Mouse (Mus musculus) midbrain, postnatal 0 days (tissue): Measurements from ENCODE around the gene Hacd2. TPM values are rescaled to one million over a fixed set of nuclear protein-coding genes. Genes with fewer than 3 reads are reported as not detected.

Source experiments
- ATAC-seq: fragments of 200-750 bp; cut with Nextera tagmentation; 2 replicates; pipeline ENCODE4 v1.8.0; 2017; ENCODE audit warnings: moderate number of reproducible peaks, mild to moderate bottlenecking, moderate TSS enrichment, moderate library complexity; ENCODE audit not compliant: low FRiP score
- DNase-seq: peaks from one replicate; pipeline ENCODE4 v3.0.0-alpha.2; 2015; ENCODE audit warnings: low spot score
- H3K27ac ChIP-seq: fragments of 300-500 bp; sonication (generic); 2 replicates; pipeline ENCODE4 v1.5.1; 2014; ENCODE audit warnings: low read depth, mild to moderate bottlenecking, low read length, mixed read lengths
- H3K27me3 ChIP-seq: fragments of 300-500 bp; sonication (generic); 2 replicates; pipeline ENCODE4 v1.6.1; 2014; ENCODE audit warnings: low read length, control low read depth, mixed read lengths; ENCODE audit not compliant: insufficient read depth
- H3K36me3 ChIP-seq: fragments of 300-500 bp; sonication (generic); 2 replicates; pipeline ENCODE4 v1.6.1; 2014; ENCODE audit warnings: low read length, control low read depth, mixed read lengths; ENCODE audit not compliant: insufficient read depth
- H3K4me1 ChIP-seq: fragments of 300-500 bp; sonication (generic); 2 replicates; pipeline ENCODE4 v1.6.1; 2014; ENCODE audit warnings: mild to moderate bottlenecking, control low read depth, antibody characterized with exemption, low read length, mixed read lengths; ENCODE audit not compliant: insufficient read depth
- H3K4me2 ChIP-seq: fragments of 300-500 bp; sonication (generic); 2 replicates; pipeline ENCODE4 v1.6.1; 2014; ENCODE audit warnings: low read depth, mild to moderate bottlenecking, low read length, mixed read lengths; ENCODE audit not compliant: poor library complexity, severe bottlenecking
- H3K4me3 ChIP-seq: fragments of 300-500 bp; sonication (generic); 2 replicates; pipeline ENCODE4 v1.5.1; 2014; ENCODE audit warnings: low read depth, mild to moderate bottlenecking, low read length, moderate library complexity
- H3K9ac ChIP-seq: fragments of 300-500 bp; sonication (generic); replicated peaks from 2 replicates; pipeline ENCODE4 v1.6.1; 2014; ENCODE audit warnings: mild to moderate bottlenecking, low read length, moderate library complexity, mixed read lengths; ENCODE audit not compliant: poor library complexity, severe bottlenecking
- H3K9me3 ChIP-seq: fragments of 300-500 bp; sonication (generic); 2 replicates; pipeline ENCODE4 v1.6.1; 2016; ENCODE audit warnings: low read length, control low read depth
- CTCF ChIP-seq: IDR thresholded peaks from 2 replicates; pipeline ENCODE4 v1.5.1; 2016; ENCODE audit warnings: antibody characterized with exemption, mild to moderate bottlenecking
- WGBS: fragments of 180-500 bp; shearing (Covaris S2); extraction: QIAGEN DNeasy Blood & Tissue Kit; methylation state at CpG from one replicate; pipeline ENCODE4 v1.1.7; 2014; 5-methylcytosine and 5-hydroxymethylcytosine counted together
- polyA plus RNA-seq: library from polyadenylated mRNA; unstranded; fragments of >200 nt; fragmentation: Nextera tagmentation; extraction: Ambion mirVana; gene quantifications from 2 replicates; pipeline ENCODE4 v1.2.1, GENCODE M21; 2015
- total RNA-seq: library from RNA; depleted of rRNA; stranded (reverse); fragments of >200 nt; gene quantifications from 2 replicates; pipeline ENCODE4 v1.2.3, GENCODE M21; 2014

The Hacd2 gene
- total and polyA plus RNA-seq, 2 experiments from 2014 or later, result 28.4 to 49.4 TPM

GRCm38 (mm10) chr16:35109656-35110291 lies 87.5 kb downstream of the Hacd2 start:
- H3K4me3 ChIP-seq, result no peak overlapping the region

DNA sequence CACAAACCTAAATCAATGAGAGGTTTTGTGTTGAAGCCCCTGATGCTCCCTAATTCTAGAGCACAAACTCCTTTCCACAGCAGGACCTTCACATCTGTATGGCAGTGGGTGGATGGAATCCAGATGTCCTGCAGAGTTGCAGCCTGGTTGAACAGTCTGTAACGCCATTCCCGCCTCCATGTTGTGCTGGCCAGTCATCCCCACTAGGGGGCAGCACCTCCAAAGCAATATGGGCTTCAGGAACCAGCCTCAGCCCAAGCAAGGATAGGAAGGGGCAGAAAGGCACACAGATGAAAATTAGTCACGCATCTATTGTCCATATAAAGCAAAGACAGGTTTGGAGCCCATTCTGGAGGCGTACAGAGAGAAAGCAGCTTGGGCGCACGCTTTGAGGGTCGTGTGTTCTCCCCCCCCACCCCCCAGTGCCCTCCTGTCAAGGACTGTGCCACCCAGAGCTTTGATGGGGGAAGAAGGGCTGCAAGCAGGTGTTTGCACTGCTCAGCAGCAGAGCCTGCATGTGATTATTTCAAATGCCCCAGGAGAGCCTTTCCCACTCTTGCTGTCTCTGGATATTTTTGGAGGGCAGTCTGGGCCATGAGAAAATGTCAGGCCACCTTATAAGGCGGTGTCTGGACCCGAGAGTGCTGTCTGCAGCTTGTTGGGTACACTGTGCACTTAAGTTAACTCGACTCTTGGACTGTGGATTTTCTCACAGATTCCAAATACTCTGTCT lies 88.3 kb downstream of the Hacd2 start:
- H3K9ac ChIP-seq, result peak overlapping the region; percentile 39; the same call in 1 of the 2 replicates
- H3K4me2 ChIP-seq, result peak overlapping the region; percentile 47
- H3K4me1 ChIP-seq, result peaks cover 5% of the 10 kb centered on the region; the same call in 1 of the 2 replicates
- no peaks in the 10 kb centered on the region for H3K9me3 ChIP-seq
- DNase-seq, result peak; percentile 88
- peak overlapping the region; percentile 32 for H3K27ac ChIP-seq
- peak; percentile 86 for ATAC-seq
- peak overlapping the region; percentile 16; the same call in 1 of the 2 replicates for H3K4me3 ChIP-seq
- H3K27me3 ChIP-seq, result no peaks in the 10 kb centered on the region
- peak; percentile 99 for TF ChIP-seq CTCF
- H3K36me3 ChIP-seq, result peaks cover 6% of the 10 kb centered on the region; the same call in 1 of the 2 replicates
- 20% methylated on average over 10 of the region's 10 CpGs for WGBS

More at GRCm38 (mm10) chr16:35109656-35110291, 87.5 kb downstream of the Hacd2 start:
- DNase-seq, result no peak
- no peak for ATAC-seq
- Histone ChIP-seq H3K9me3 (no peaks in the 10 kb centered on the region), H3K27me3 (no peaks in the 10 kb centered on the region), H3K4me2 (no peak overlapping the region), H3K36me3 (peaks cover 6% of the 10 kb centered on the region; the same call in 1 of the 2 replicates), H3K27ac (no peak overlapping the region), H3K4me1 (peaks cover 5% of the 10 kb centered on the region; the same call in 1 of the 2 replicates), H3K9ac (no peak overlapping the region)
- TF ChIP-seq CTCF, result no peak
- 48% methylated on average over 7 of the region's 7 CpGs for WGBS

GRCm38 (mm10) chr16:35111143-35111620 lies 89.0 kb downstream of the Hacd2 start:
- Histone ChIP-seq H3K9ac (0 out of 2 replicates have a peak overlapping the region, but pooled peaks have one; percentile 39), H3K27ac (peak overlapping the region; percentile 32; the same call in 1 of the 2 replicates), H3K4me2 (no peak overlapping the region), H3K4me3 (no peak overlapping the region), H3K9me3 (no peaks in the 10 kb centered on the region), H3K36me3 (peaks cover 6% of the 10 kb centered on the region; the same call in 1 of the 2 replicates), H3K4me1 (peaks cover 5% of the 10 kb centered on the region; the same call in 1 of the 2 replicates), H3K27me3 (no peaks in the 10 kb centered on the region)
- 56% methylated on average over 8 of the region's 8 CpGs for WGBS
- TF ChIP-seq CTCF, result peak; percentile 69
- ATAC-seq (peak; percentile 17; the same call in 1 of the 2 replicates), DNase-seq (peak; percentile 54)

DNA sequence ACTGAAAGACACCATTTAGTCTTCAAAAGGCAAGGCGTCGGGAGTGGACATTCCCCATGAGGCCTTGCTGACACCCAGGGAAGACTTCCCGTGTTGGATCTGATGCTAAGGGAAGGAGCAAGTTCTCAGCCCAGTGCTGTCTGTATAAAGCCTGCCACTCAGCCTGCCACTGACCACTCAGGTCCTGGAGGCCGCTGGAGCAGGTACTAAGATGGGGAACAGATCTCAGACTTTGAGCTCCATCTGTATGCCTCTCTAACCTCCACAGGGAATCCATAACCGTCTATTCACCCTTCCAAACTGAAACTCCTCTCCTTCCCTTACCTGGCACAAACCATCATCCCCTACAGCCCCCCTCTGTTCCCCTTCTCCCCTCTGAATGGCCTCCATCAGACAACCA lies 91.3 kb downstream of the Hacd2 start:
- DNase-seq (no peak), ATAC-seq (no peak)
- H3K9me3 ChIP-seq, result no peaks in the 10 kb centered on the region
- H3K36me3 ChIP-seq, result no peaks in the 10 kb centered on the region
- no peak for TF ChIP-seq CTCF
- H3K4me2 ChIP-seq, result no peak overlapping the region
- H3K4me1 ChIP-seq, result peaks cover 5% of the 10 kb centered on the region; the same call in 1 of the 2 replicates
- no peak overlapping the region for H3K9ac ChIP-seq
- no peak overlapping the region for H3K27ac ChIP-seq
- no peak overlapping the region for H3K4me3 ChIP-seq
- H3K27me3 ChIP-seq, result no peaks in the 10 kb centered on the region
- WGBS, result 97% methylated on average over 5 of the region's 5 CpGs

DNA sequence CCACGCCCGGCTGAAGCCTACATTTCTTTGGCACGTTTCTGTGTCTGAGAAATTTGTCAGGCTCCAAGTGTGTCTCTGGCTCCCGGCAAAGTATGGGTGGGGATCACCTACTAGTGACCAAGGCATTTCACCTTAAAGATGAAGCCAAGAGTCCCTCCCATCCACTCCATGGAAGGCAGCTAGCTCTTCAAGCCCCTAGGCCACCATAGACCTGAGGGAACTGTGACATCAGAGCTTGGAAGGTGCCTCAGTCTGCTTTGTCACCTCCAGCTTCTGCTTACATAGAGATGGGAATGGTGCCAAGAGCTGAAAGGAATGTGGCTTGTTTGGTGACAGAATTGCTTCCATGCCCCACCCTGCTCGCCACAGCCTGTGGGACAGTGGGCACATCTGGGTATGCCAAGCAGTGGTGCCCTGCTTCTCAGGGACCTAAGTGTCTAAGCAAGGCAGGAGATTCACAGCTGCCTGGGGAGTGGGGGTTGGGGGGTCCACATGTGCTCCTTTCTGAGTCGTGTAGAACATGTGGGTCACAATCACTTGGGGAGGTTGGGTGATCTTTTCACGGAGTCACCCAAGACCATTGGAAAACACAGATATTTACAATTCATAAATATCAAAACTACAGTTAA lies 94.2 kb downstream of the Hacd2 start:
- Histone ChIP-seq H3K27me3 (no peaks in the 10 kb centered on the region), H3K36me3 (no peaks in the 10 kb centered on the region), H3K4me3 (no peak overlapping the region), H3K9ac (no peak overlapping the region), H3K9me3 (no peaks in the 10 kb centered on the region), H3K4me1 (no peaks in the 10 kb centered on the region), H3K4me2 (no peak overlapping the region), H3K27ac (no peak overlapping the region)
- DNase-seq (no peak), ATAC-seq (no peak)
- 80% methylated on average over 7 of the region's 7 CpGs for WGBS
- TF ChIP-seq CTCF, result no peak
